Mouse (Mus musculus) left cerebral cortex, adult 9 months (tissue): Measurements from ENCODE around the gene Esf1.
"Not testable (repeated sequence)": the region's sequence is repeated elsewhere in the genome, so short reads cannot be mapped to it uniquely, and the experiment has no call there.

Experiments
- DNase-seq, 2 experiments: peaks; one replicate each; pipeline ENCODE4 v3.0.0; 2022; ENCODE audit warnings: low spot score in 2 of 2

Esf1 gene

DNA sequence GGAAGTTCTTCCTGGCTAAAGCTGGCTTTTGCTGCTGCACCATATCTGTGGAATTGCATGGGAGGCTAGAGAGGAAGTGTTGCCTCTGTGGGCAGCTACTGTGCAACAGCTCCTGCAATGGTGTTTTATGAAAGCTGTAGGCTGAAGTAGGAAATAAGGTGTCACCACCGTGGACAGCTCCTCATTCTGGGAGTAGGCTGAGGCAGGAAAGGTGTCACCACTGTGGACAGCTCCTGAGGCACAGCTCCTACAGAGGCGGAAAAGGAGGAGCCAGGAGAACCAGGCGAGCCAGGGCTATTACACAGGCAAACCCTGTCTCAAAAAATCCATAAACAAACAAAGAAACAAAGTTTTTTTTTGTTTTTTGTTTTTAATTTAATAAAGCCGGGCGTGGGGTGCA is 74.3 kb downstream of the Esf1 start:
- no peak for DNase-seq

DNA sequence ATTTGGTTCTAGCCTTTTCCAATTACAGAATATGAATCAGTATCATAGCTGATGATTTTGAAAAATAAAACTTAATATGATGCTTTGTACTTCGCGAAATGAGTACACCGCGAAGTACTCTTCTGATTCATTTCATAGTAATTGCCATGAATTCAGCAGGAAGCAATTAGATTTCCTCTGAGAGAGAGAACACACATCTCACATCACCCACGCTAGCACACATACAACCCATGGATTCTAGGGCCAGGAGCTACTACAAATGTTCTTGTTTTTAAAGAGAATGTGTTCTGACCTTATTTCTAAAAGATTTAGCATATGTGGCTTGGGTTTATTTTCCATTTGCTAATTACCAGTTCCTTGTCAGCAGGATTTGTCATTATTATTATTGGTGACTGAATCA is 76.9 kb downstream of the Esf1 start:
- no peak for DNase-seq

GRCm38 (mm10) chr2:140084245-140084644 is 86.1 kb downstream of the Esf1 start:
- no peak for DNase-seq

DNA sequence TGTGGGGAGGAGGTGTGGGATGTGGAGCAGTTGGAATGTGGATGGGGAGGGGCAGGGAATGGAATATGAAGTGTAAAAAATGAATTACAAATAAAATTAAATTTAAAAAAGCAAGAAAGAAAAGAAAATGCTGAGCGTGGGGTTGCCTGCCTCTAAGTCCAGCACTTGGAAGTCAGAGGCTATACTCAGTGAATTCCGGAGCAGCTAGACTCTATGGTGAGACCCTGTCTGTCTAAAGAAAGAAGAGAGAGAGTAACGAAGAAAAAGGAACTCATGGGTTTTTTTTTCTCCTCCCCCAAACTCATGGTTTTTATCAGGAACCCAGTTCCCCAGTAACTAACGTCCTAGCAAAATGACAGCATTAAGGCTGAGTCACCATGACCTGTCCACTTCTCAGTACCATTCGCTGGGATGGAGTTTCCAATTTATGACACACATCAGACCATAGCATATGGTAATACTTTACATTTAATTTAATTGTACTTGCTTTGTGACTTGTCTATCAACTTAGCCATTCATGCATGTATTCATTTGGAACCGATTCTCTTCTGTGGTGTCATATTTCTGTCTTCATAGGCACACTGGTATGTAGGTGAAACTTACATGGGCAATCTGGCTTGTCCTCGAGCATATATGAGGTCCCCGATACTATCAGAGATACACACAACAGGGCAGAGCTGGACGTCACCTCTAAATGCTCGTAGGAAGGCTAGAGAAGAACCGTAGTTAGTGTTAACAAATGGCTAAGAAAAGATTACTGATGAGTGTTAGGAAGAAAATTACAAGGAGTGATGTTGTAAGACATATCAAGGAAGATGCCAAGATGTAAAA is 89.4 kb downstream of the Esf1 start:
- DNase-seq: no peak

GRCm38 (mm10) chr2:140079284-140079683 is 91.1 kb downstream of the Esf1 start:
- not testable (repeated sequence) for DNase-seq

DNA sequence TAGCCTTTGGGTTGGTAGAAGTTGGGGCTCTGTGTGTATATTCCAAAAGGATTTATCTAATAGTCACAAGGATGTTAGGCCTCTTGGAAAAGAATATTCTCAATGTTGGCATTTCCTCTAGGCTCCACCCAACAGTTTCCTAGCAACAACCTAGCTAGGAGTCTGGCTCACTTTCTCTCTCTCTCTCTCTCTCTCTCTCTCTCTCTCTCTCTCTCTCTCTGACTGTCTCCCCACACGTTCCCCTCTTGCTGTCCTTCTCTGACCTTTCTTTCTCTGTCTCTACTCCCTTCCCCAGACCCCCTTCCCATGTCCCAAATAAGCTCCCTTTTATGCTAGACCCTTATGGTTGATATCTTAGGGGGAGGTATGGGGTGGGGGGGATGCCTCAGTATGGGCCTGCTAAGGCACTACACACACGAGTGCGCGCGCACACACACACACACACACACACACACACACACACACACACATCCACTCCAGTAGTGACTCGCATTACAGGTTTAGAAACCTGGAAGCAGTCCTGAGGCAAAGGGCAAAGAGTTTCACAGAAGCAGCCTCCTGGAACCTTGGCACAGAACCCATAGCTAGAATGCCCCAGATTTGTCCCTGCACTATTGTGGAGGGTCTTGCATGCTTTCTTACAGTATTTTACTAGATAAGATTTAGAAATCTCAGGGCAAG is 91.6 kb downstream of the Esf1 start:
- DNase-seq: no peak

DNA sequence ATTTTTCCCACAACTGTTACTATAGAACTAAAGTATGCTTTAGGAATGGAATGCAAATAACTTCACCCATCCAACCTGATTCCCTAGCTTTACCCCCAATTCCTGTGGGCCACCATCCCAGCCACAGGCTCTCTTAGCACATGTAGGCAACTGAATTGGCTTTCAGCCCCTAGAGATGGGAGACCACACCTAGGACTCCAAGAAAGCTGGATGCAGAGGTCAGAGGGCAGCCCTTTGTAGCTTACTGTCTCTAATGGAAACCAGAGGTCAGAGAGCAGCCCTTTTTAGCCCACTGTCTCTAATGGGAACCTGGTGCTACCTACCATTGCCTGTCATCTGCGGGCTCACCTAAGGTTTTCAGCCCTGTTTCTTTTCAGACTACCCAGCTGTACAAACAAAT is 92.9 kb downstream of the Esf1 start:
- no peak for DNase-seq

- DNase-seq: no peak
Observed at GRCm38 (mm10) chr2:140075150-140075549, 95.2 kb downstream of the Esf1 start.
